Mouse (Mus musculus) embryonic fibroblast, embryonic 13.5 days (primary cell): ENCODE results near the gene Rap1b. TPM values are rescaled to one million over a fixed set of nuclear protein-coding genes. Genes with fewer than 3 reads are reported as not detected.

ENCODE experiments used
- H3K27ac ChIP-seq: 2 replicates; pipeline ENCODE4 v1.5.1; 2012; ENCODE audit warnings: low read length, control low read depth, inconsistent platforms; ENCODE audit not compliant: insufficient read depth
- H3K4me1 ChIP-seq: 2 replicates; pipeline ENCODE4 v1.6.1; 2011; ENCODE audit warnings: low read length; ENCODE audit not compliant: control insufficient read depth, insufficient read depth
- H3K4me3 ChIP-seq: 2 replicates; pipeline ENCODE4 v1.5.1; 2011; ENCODE audit warnings: mild to moderate bottlenecking, control low read depth, low read length; ENCODE audit not compliant: insufficient read depth
- CTCF ChIP-seq: IDR thresholded peaks from 2 replicates; pipeline ENCODE4 v1.5.1; 2011; ENCODE audit warnings: mild to moderate bottlenecking, control low read depth, low read length, moderate library complexity, borderline replicate concordance; ENCODE audit not compliant: insufficient read depth
- POLR2A ChIP-seq: IDR thresholded peaks from 2 replicates; pipeline ENCODE4 v1.6.1; 2011; ENCODE audit warnings: low read depth, mild to moderate bottlenecking, control low read depth, low read length, moderate library complexity
- polyA plus RNA-seq: library from polyadenylated mRNA; stranded (reverse); fragments of >200 nt; gene quantifications from 2 replicates; pipeline ENCODE4 v1.2.4, GENCODE M21; 2011; ENCODE audit warnings: low read depth; ENCODE audit not compliant: missing spikeins, insufficient read length

Rap1b gene
- polyA plus RNA-seq, 1 experiment, result 209 TPM

- Histone ChIP-seq H3K4me3 (no peak overlapping the region), H3K27ac (no peak overlapping the region), H3K4me1 (no peaks in the 10 kb centered on the region)
- TF ChIP-seq POLR2A (no peak), CTCF (no peak)
Observed at GRCm38 (mm10) chr10:117876801-117877200, 31.0 kb upstream of the Rap1b start.

- Histone ChIP-seq H3K4me3 (no peak overlapping the region), H3K4me1 (no peaks in the 10 kb centered on the region), H3K27ac (no peak overlapping the region)
- no peak for TF ChIP-seq POLR2A
- no peak for TF ChIP-seq CTCF
Observed at GRCm38 (mm10) chr10:117876400-117876799, 30.6 kb upstream of the Rap1b start.

GRCm38 (mm10) chr10:117874936-117875335, 29.1 kb upstream of the Rap1b start:
- Histone ChIP-seq H3K4me1 (no peaks in the 10 kb centered on the region), H3K27ac (no peak overlapping the region), H3K4me3 (no peak overlapping the region)
- TF ChIP-seq CTCF, result no peak
- TF ChIP-seq POLR2A, result no peak

- TF ChIP-seq CTCF, result no peak
- no peak for TF ChIP-seq POLR2A
- Histone ChIP-seq H3K4me3 (no peak overlapping the region), H3K4me1 (no peaks in the 10 kb centered on the region), H3K27ac (no peak overlapping the region)
Observed at GRCm38 (mm10) chr10:117873952-117874351, 28.1 kb upstream of the Rap1b start.

GRCm38 (mm10) chr10:117872468-117872867, 26.6 kb upstream of the Rap1b start:
- H3K27ac ChIP-seq, result no peak overlapping the region
- TF ChIP-seq CTCF (no peak), POLR2A (no peak)
- no peak overlapping the region for H3K4me3 ChIP-seq
- H3K4me1 ChIP-seq, result no peaks in the 10 kb centered on the region

GRCm38 (mm10) chr10:117867301-117867700, 21.5 kb upstream of the Rap1b start:
- Histone ChIP-seq H3K27ac (peak overlapping the region; percentile 31; the same call in 1 of the 2 replicates), H3K4me3 (no peak overlapping the region), H3K4me1 (no peaks in the 10 kb centered on the region)
- TF ChIP-seq CTCF, result no peak
- TF ChIP-seq POLR2A, result no peak

- TF ChIP-seq POLR2A (no peak), CTCF (no peak)
- Histone ChIP-seq H3K4me1 (no peaks in the 10 kb centered on the region), H3K4me3 (no peak overlapping the region), H3K27ac (no peak overlapping the region)
Observed at GRCm38 (mm10) chr10:117866641-117867040, 20.8 kb upstream of the Rap1b start.

- TF ChIP-seq POLR2A, result no peak
- Histone ChIP-seq H3K27ac (no peak overlapping the region), H3K4me3 (no peak overlapping the region), H3K4me1 (no peaks in the 10 kb centered on the region)
Observed at GRCm38 (mm10) chr10:117864695-117865094, 18.9 kb upstream of the Rap1b start.

- Histone ChIP-seq H3K27ac (no peak overlapping the region), H3K4me1 (no peaks in the 10 kb centered on the region), H3K4me3 (no peak overlapping the region)
- no peak for TF ChIP-seq POLR2A
- no peak for TF ChIP-seq CTCF
Observed at GRCm38 (mm10) chr10:117864251-117864650, 18.4 kb upstream of the Rap1b start.

GRCm38 (mm10) chr10:117862014-117862580, 16.3 kb upstream of the Rap1b start:
- Histone ChIP-seq H3K4me3 (no peak overlapping the region), H3K4me1 (no peaks in the 10 kb centered on the region), H3K27ac (no peak overlapping the region)
- no peak for TF ChIP-seq CTCF
- no peak for TF ChIP-seq POLR2A

- no peak overlapping the region for H3K4me3 ChIP-seq
- H3K27ac ChIP-seq, result no peak overlapping the region
- no peaks in the 10 kb centered on the region for H3K4me1 ChIP-seq
- TF ChIP-seq POLR2A, result no peak
- TF ChIP-seq CTCF, result no peak
Observed at GRCm38 (mm10) chr10:117860958-117861357, 15.1 kb upstream of the Rap1b start.
